Mouse (Mus musculus) cerebellum, postnatal 10 days (tissue): Measurements from ENCODE around the gene Galr2.

Experiments
- DNase-seq, 2 experiments: peaks; one replicate each; pipeline ENCODE4 v3.0.0; 2021; ENCODE audit warnings: mixed read lengths in 2 of 2

Galr2 gene

GRCm38 (mm10) chr11:116280751-116281663 is at the start of gene Galr2:
Gene Galr2 (plus strand): TSS chr11:116280939.
- no peak for DNase-seq

DNA sequence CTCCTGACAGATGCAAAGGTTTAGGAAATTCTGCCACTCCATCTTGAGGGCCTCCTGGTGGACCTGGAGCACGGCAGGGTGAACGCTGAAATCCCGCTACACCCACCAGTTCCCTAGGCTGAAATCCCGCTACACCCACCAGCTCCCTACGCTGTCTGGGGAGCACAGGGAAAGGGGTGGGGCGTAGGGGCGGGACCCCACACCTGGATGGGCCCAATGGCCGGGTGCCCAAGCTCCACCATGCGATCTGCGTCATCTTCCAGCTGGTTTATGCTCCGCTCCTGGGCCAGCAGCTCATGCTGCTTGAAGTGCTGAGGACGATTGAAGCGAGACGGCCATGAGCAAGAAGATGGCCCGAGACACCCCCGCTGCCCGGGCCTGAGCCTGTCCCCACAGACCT is 48.3 kb upstream of the Galr2 start:
- no peak for DNase-seq

- no peak for DNase-seq
These were observed 45.8 kb upstream of the Galr2 start for GRCm38 (mm10) chr11:116234901-116235300.

GRCm38 (mm10) chr11:116237742-116238395 is 42.9 kb upstream of the Galr2 start, which contains the start of gene Evpl:
Gene Evpl (minus strand): TSS chr11:116238077.
- peak in 1 of 2 experiments; percentile 32 for DNase-seq

DNA sequence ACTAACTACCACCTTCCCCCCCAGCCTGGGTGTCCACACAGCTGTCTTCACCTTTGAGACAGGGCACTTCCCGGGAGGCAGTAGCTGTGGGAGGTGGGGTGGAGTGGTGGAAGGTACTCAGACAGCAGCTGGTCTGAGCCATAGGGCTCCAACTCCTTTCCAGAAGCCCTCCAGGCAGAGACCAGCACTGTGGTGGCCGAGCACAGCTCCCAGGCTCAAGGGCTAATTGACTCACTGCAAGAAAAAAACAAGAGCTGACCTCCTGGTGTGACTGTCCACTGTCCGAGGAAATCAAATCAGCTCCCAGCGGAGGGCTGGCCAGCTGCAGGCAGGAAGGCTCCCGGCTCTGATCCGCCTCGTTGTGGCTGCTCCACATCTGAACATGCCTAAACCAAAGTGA is 40.9 kb upstream of the Galr2 start:
- DNase-seq = no peak

DNA sequence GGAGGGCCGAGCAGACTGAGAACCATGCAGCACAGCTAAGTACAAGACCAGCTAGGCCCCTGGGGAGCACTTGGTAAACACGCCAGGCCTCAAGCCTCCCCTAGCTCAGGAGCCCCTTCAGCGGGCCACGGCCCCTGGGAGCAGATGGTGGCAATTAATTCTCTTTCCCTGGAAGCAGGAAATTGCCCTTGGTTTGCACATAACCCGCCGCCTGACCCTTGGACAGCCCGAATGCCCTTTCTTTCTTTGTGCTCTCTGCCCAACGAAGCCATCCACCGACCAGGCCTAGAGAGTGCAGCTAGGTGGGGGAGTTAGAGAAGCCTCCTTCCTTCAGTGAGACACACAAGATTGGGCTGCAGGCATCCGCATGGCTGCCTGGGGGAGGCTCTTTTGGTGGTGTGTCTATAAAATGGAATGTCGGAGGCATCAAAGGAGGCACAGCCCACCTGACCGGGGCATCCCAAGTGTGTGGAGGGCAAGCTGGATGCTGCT is 38.9 kb upstream of the Galr2 start:
- DNase-seq = no peak

DNA sequence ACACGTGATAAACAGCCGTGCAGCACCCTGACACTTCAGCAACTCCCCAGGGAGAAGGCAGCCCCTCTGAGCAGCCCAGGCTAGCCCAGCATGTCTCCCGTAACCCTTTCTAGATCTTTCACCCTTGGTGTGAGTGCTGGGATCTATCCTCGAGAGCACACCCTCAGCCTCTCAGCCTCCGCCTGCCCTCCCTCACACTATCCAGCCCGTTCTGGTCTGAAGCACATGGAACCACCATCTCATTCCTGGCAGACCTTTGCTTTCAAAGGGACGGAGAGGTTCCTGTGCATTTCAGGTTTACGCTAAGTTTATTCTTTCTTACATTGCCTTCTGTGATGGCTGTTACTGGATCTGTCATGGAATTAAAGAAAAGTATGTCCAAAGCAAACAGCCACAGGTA is 36.2 kb upstream of the Galr2 start:
- no peak for DNase-seq

GRCm38 (mm10) chr11:116245616-116246015 is 35.1 kb upstream of the Galr2 start:
- no peak for DNase-seq

DNA sequence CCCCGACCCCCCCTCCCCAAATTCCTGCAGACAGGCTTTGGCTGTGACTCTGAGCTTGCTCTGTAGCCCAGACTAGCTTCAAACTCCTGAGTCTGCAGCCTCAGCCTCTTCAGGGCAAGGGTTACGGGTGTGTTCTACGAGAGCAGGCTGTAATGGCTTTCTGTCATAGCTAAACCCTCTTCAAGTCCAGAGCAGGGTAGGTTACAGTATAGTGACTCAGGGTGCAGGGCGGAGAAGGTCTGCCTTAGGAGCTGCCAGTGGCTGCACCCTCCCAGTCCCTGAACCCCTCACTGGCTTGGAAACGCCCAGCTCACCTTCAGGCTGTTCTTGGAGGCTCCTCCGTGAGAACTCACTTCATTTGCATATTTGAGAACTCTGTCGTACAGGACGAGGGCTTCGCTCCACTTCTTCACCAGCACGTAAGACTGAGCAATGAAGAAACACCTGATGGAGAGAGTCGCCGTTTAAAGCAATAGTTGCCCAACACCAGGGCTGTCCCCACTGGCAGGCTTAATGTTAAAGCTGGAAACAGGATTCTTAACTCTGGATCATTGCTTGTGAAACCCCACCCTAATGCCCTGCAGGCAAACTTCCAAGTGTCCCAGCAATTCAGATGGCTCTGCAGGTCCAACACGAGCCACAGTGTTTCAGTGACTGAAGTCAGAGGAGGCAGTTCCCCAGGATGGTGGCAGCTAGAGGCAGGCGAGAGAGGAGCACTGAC is 33.1 kb upstream of the Galr2 start:
- DNase-seq = no peak

- no peak for DNase-seq
These were observed 29.8 kb upstream of the Galr2 start for GRCm38 (mm10) chr11:116250898-116251297.

DNA sequence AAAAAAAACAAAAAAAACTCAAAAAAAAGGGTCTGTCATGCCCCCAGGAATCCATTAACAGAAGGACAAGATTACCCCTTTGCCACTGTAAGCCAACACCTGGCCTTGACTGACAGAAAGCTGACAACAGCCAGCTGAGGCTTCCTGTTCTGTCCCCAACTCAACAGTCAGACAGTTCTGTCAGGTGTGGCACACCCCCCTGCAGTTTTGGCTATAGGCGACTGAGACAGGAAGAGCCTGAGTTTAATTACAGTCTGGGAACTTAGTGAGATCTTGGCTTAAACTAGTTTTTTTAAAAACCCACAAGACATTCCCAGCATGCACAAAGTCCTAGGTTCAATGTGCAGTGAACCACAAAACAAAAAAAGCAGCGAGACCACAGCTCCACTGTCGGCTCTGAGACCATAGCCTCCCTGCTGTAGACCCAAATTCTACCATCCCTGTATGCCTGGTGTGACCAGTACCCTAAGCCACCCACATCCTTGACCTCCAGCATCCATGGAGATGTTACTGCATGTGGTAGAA is 27.6 kb upstream of the Galr2 start:
- DNase-seq = no peak

GRCm38 (mm10) chr11:116254627-116255026 is 26.1 kb upstream of the Galr2 start:
- DNase-seq = no peak

- no peak for DNase-seq
These were observed 25.4 kb upstream of the Galr2 start for GRCm38 (mm10) chr11:116255090-116255981.

DNA sequence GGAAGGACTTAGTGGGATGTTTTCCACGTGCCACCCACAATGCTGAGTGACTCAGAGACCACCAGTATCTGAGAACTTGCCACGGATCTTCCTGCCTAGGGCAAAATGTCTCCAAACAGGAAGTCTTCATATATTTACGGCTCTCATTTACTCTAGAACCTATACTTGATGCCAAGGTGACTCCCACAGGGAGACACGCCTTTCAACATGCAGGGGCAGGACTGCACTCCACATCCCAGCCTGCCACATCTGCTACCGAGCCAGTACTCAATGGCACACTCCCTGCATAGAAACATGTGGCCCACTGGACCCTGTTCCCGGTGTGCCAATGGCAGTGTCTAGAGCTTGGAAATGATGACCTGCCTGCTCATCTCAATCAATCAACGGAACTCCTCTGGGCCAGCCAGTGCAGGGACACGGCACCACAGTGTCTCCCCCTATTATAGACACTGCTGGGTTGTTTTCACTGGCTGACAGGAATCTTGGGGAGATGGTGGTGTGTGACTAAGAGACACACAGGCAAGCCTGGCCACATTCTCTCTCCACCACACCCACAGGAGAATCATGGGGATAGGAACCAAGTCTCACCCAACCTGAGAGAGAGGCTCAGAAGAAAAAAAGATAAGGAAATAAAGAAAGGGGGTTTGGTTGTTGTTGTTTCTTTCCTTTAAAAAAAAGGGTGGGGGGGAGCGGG is 24.6 kb upstream of the Galr2 start:
- DNase-seq = no peak

DNA sequence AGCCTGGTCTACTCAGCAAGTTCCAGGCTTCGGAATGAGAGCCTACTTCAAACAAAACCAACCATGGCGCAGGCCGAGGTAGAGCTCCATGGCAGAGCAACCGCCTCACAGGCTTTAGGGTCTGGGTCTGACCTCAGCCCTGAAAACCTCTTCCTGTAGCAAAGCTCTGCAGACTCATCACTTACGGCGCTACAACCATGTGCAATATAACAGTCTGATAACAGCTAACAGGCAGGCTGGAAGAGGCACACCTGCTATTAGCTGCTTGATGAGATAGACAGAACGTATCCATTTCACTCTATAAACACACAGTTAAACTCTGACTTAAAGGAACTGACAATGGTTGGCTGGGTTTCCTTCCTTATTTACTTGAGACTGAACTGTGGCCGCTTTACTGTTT is 21.3 kb upstream of the Galr2 start:
- DNase-seq = no peak

DNA sequence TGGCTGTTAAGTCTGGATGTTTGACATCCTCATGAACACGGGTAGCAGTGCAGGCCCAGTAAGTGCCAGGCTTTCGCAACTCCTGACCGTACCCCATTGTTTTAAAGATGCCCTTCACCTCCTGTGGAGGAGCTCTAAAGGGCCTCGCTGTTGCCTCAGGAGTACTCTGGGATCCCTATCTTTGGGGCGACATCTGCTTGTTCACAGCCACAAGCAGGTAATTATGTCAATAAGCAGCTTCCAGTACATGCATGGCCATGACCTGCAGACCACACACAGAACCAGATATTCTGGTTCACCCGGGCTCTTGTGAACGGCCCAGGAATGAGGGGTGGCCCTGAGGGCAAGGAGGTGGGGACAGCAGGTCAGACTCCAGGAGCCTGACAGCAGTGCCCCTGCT is 20.5 kb upstream of the Galr2 start:
- DNase-seq = no peak

GRCm38 (mm10) chr11:116265352-116265751 is 15.4 kb upstream of the Galr2 start:
- DNase-seq = no peak

DNA sequence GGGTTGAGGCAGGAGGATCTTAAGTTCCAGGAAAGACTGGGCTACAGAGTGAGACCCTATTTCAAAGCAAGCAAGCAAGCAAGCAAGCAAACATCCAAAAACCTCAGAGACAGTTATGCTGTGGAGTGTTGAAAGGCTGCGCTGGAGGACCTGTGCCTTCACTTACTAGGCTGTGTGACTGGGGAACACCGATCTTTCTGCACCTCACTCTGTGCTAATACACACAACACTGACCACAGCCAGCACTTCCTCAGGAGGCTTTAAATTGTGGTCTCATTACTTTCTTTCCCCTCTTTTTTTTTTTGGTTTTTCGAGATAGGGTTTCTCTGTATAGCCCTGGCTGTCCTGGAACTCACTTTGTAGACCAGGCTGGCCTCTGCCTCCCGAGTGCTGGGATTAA is 14.9 kb upstream of the Galr2 start:
- no peak for DNase-seq

GRCm38 (mm10) chr11:116267637-116268036 is 13.1 kb upstream of the Galr2 start:
- peak in 1 of 2 experiments; percentile 35 for DNase-seq

GRCm38 (mm10) chr11:116268313-116268712 is 12.4 kb upstream of the Galr2 start:
- no peak for DNase-seq

DNA sequence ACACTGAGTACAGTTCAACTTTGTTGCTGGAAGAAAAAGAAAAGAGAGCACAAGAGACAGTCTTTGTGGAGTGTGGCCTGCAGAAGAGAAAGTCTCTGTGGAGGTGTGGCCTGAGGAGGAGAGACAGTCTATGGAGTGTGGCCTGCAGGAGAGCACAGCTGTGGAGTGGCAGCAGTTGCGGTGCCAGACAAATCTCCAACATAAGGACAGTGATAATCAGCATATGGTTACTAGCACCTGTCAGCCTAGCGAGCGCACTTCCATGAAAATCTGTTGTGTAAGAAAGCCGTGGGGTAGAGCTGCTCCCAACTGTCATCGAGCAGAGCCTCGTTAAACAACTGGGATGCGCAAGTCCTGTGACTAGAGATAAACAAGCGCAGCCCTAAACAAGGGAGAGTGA is 11.2 kb upstream of the Galr2 start:
- no peak for DNase-seq
